Mouse (Mus musculus) limb, embryonic 11.5 days (tissue): ENCODE data around the gene Gm17631. TPM values are rescaled to one million over a fixed set of nuclear protein-coding genes. Genes with fewer than 3 reads are reported as not detected.
"Not testable (repeated sequence)": the region's sequence is repeated elsewhere in the genome, so short reads cannot be mapped to it uniquely, and the experiment has no call there.

Experiments used
- ATAC-seq: fragments of 200-750 bp; cut with Nextera tagmentation; 2 replicates; pipeline ENCODE4 v1.8.0; 2017; ENCODE audit warnings: low read depth; ENCODE audit not compliant: insufficient number of reproducible peaks, low FRiP score, low TSS enrichment
- DNase-seq: peaks from one replicate; pipeline ENCODE4 v3.0.0-alpha.2; 2015; ENCODE audit warnings: low spot score
- H3K27ac ChIP-seq: fragments of 300-500 bp; sonication (generic); replicated peaks from 2 replicates; pipeline ENCODE4 v1.5.1; 2014; ENCODE audit warnings: low read depth, mild to moderate bottlenecking, low read length
- H3K27me3 ChIP-seq: fragments of 300-500 bp; sonication (generic); 2 replicates; pipeline ENCODE4 v1.6.1; 2014; ENCODE audit warnings: mild to moderate bottlenecking, low read length, mixed read lengths; ENCODE audit not compliant: control insufficient read depth, insufficient read depth
- H3K36me3 ChIP-seq: fragments of 300-500 bp; sonication (generic); 2 replicates; pipeline ENCODE4 v1.6.1; 2014; ENCODE audit warnings: mild to moderate bottlenecking, low read length, moderate library complexity, mixed read lengths; ENCODE audit not compliant: control insufficient read depth, insufficient read depth
- H3K4me1 ChIP-seq: fragments of 300-500 bp; sonication (generic); 2 replicates; pipeline ENCODE4 v1.6.1; 2014; ENCODE audit warnings: low read length, mixed read lengths; ENCODE audit not compliant: control insufficient read depth, insufficient read depth
- H3K4me2 ChIP-seq: fragments of 300-500 bp; sonication (generic); 2 replicates; pipeline ENCODE4 v1.6.1; 2014; ENCODE audit warnings: low read depth, mild to moderate bottlenecking, moderate library complexity; ENCODE audit not compliant: severe bottlenecking
- H3K4me3 ChIP-seq: fragments of 300-500 bp; sonication (generic); 2 replicates; pipeline ENCODE4 v1.5.1; 2014; ENCODE audit warnings: low read depth, low read length
- H3K9ac ChIP-seq: fragments of 300-500 bp; sonication (generic); 2 replicates; pipeline ENCODE4 v1.6.1; 2014; ENCODE audit warnings: mild to moderate bottlenecking, low read length
- H3K9me3 ChIP-seq: fragments of 300-500 bp; sonication (generic); 2 replicates; pipeline ENCODE4 v1.6.1; 2016; ENCODE audit warnings: low read length; ENCODE audit not compliant: control insufficient read depth
- WGBS: fragments of 180-500 bp; shearing (Covaris S2); extraction: QIAGEN DNeasy Blood & Tissue Kit; methylation state at CpG from one replicate; pipeline ENCODE4 v1.1.7; 2014; 5-methylcytosine and 5-hydroxymethylcytosine counted together
- polyA plus RNA-seq: library from polyadenylated mRNA; unstranded; fragments of >200 nt; fragmentation: Nextera tagmentation; extraction: Ambion mirVana; gene quantifications from 2 replicates; pipeline ENCODE4 v1.2.1, GENCODE M21; 2014

Gene Gm17631
- polyA plus RNA-seq = not detected in 2 replicates

DNA sequence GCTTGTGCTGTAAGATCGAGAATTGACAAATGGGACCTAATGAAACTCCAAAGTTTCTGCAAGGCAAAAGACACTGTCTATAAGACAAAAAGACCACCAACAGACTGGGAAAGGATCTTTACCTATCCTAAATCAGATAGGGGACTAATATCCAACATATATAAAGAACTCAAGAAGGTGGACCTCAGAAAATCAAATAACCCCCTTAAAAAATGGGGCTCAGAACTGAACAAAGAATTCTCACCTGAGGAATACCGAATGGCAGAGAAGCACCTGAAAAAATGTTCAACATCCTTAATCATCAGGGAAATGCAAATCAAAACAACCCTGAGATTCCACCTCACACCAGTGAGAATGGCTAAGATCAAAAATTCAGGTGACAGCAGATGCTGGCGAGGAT lies at the start of gene Gm17631:
TSS of gene Gm17631 (plus strand) at position 301 of the 400 bp plus-strand sequence.
- not testable (repeated sequence) for H3K36me3 ChIP-seq, H3K27me3 ChIP-seq, H3K4me2 ChIP-seq, DNase-seq, ATAC-seq, H3K4me1 ChIP-seq, H3K4me3 ChIP-seq, H3K27ac ChIP-seq, H3K9me3 ChIP-seq, H3K9ac ChIP-seq
- no CpG with 5 or more reads among the region's 3 CpGs for WGBS

GRCm38 (mm10) chr6:129817731-129818130 lies 44.7 kb upstream of the Gm17631 start:
- 68% methylated on average over 3 of the region's 3 CpGs for WGBS
- ATAC-seq (no peak), DNase-seq (no peak)
- H3K9me3 ChIP-seq = no peaks in the 10 kb centered on the region; the same call in 1 of the 2 replicates
- H3K27ac ChIP-seq = no peak overlapping the region
- no peaks in the 10 kb centered on the region for H3K4me1 ChIP-seq
- H3K27me3 ChIP-seq = no peaks in the 10 kb centered on the region
- H3K9ac ChIP-seq = no peak overlapping the region
- no peak overlapping the region for H3K4me2 ChIP-seq
- H3K36me3 ChIP-seq = no peaks in the 10 kb centered on the region
- no peak overlapping the region for H3K4me3 ChIP-seq

DNA sequence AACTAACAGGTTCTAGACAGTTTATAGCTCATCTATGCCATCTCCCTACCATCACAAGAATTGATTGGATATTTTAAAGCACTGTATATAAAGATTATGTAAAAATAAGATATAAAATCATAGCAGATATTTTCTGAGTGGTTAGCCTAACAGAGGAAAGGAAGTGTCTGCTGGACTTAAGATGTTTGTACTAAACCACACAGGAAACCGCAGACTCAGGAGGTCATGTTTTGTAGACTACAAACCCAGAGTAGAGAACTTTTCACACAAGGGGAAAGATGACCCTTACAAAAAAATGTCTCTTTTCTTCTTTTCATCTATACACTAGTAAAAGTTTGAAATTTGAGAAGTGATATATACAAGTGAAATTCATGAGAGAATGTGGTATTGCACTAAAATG lies 38.4 kb upstream of the Gm17631 start:
- H3K36me3 ChIP-seq = no peaks in the 10 kb centered on the region
- DNase-seq (no peak), ATAC-seq (no peak)
- no peak overlapping the region for H3K27ac ChIP-seq
- H3K27me3 ChIP-seq = no peaks in the 10 kb centered on the region
- H3K4me3 ChIP-seq = no peak overlapping the region
- H3K4me1 ChIP-seq = no peaks in the 10 kb centered on the region
- H3K9ac ChIP-seq = no peak overlapping the region
- peaks cover 3% of the 10 kb centered on the region; the same call in 1 of the 2 replicates for H3K9me3 ChIP-seq
- 80% methylated on average over 1 of the region's 1 CpGs for WGBS
- H3K4me2 ChIP-seq = no peak overlapping the region

- Histone ChIP-seq H3K27ac (no peak overlapping the region), H3K9ac (no peak overlapping the region), H3K4me2 (no peak overlapping the region), H3K36me3 (no peaks in the 10 kb centered on the region), H3K4me1 (no peaks in the 10 kb centered on the region), H3K4me3 (no peak overlapping the region), H3K9me3 (peaks cover 3% of the 10 kb centered on the region; the same call in 1 of the 2 replicates), H3K27me3 (no peaks in the 10 kb centered on the region)
- DNase-seq (no peak), ATAC-seq (no peak)
- 78% methylated on average over 1 of the region's 1 CpGs for WGBS
These were observed 36.9 kb upstream of the Gm17631 start for GRCm38 (mm10) chr6:129825559-129825958.

DNA sequence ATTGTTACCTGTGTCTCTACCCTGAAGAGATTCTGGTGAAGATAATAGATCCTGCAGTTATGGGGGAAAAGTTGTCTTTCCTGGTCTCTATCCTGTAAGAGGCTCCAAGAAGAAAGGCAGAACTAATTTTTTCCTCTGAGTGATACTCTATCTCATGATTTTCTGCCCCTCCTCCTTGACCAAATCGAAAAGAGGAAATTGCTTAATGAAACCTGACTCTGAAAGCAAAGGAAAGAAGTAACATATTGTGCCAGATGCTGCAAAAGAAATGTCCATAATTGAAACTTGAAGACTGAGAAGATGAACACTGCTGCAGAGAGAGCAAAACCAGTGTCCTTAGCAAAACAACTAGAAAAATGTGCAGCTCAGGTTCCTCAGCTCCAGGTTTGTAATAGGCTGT lies 14.1 kb downstream of the Gm17631 start, which contains the start of gene Klra17:
TSS of gene Klra17 (minus strand) at position 124 of the 400 bp plus-strand sequence.
- H3K27me3 ChIP-seq = no peaks in the 10 kb centered on the region

GRCm38 (mm10) chr6:129882525-129882924 lies 20.1 kb downstream of the Gm17631 start:
- no peak overlapping the region for H3K4me3 ChIP-seq
- no peak for DNase-seq
- no peaks in the 10 kb centered on the region for H3K27me3 ChIP-seq
- no peak overlapping the region for H3K4me2 ChIP-seq
- WGBS = 90% methylated on average over 2 of the region's 2 CpGs
- no peak for ATAC-seq
- H3K9me3 ChIP-seq = peaks cover 2% of the 10 kb centered on the region; the same call in 1 of the 2 replicates
- no peaks in the 10 kb centered on the region for H3K4me1 ChIP-seq
- no peak overlapping the region for H3K9ac ChIP-seq
- H3K36me3 ChIP-seq = no peaks in the 10 kb centered on the region
- H3K27ac ChIP-seq = no peak overlapping the region

More for the DNA sequence above, 14.1 kb downstream of the Gm17631 start, which contains the start of gene Klra17:
- DNase-seq = no peak
- Histone ChIP-seq H3K4me3 (no peak within 1 kb of the TSS), H3K4me2 (no peak within 1 kb of the TSS), H3K9ac (no peak within 1 kb of the TSS), H3K4me1 (no peaks in the 10 kb centered on the region), H3K9me3 (no peaks in the 10 kb centered on the region; the same call in 1 of the 2 replicates), H3K36me3 (no peaks in the 10 kb centered on the region), H3K27ac (no peak within 1 kb of the TSS)
- 61% methylated on average over 1 of the region's 1 CpGs for WGBS
- no peak for ATAC-seq

Other genes starting within 250 kb of the Gm17631 start
- gene Klrk1, start 238.8 kb upstream of the Gm17631 start, polyA plus RNA-seq = not detected in 2 replicates
- not detected in 2 replicates for gene Klrc3, start 219.3 kb upstream of the Gm17631 start, polyA plus RNA-seq
- not detected in 2 replicates for gene Klrc2, start 202.0 kb upstream of the Gm17631 start, polyA plus RNA-seq
- gene Klrc1, start 183.7 kb upstream of the Gm17631 start, polyA plus RNA-seq = not detected in 2 replicates
- not detected in 2 replicates for gene Klri1, start 145.5 kb upstream of the Gm17631 start, polyA plus RNA-seq
- not detected in 2 replicates for gene Klri2, start 122.2 kb upstream of the Gm17631 start, polyA plus RNA-seq
- gene Gm156, start 78.4 kb upstream of the Gm17631 start, polyA plus RNA-seq = not detected in 2 replicates
- not detected in 2 replicates for gene Klra17, start 14.0 kb downstream of the Gm17631 start, polyA plus RNA-seq
- gene Klra5, start 55.0 kb downstream of the Gm17631 start, polyA plus RNA-seq = not detected in 2 replicates
- gene Klra6, start 164.3 kb downstream of the Gm17631 start, polyA plus RNA-seq = not detected in 2 replicates
- gene Klra4, start 204.6 kb downstream of the Gm17631 start, polyA plus RNA-seq = not detected in 2 replicates